Mouse (Mus musculus) lung, postnatal 0 days (tissue): Measurements from ENCODE around the gene Trp53bp2. TPM values are rescaled to one million over a fixed set of nuclear protein-coding genes. Genes with fewer than 3 reads are reported as not detected.
A peak's percentile ranks its signal among the peaks of the same experiment; 100 is the strongest.

Source experiments
- ATAC-seq: fragments of 200-750 bp; cut with Nextera tagmentation; 2 replicates; pipeline ENCODE4 v1.8.0; 2017; ENCODE audit warnings: moderate library complexity
- DNase-seq: peaks from one replicate; pipeline ENCODE4 v3.0.0-alpha.2; 2016; ENCODE audit warnings: low spot score
- H3K27ac ChIP-seq: fragments of 300-500 bp; sonication (generic); 2 replicates; pipeline ENCODE4 v1.5.1; 2014; ENCODE audit warnings: antibody characterized with exemption, mild to moderate bottlenecking, low read length, mixed read lengths
- H3K27me3 ChIP-seq: fragments of 300-500 bp; sonication (generic); replicated peaks from 2 replicates; pipeline ENCODE4 v1.6.1; 2014; ENCODE audit warnings: low read length, mixed read lengths; ENCODE audit not compliant: insufficient read depth
- H3K36me3 ChIP-seq: fragments of 300-500 bp; sonication (generic); 2 replicates; pipeline ENCODE4 v1.6.1; 2014; ENCODE audit warnings: low read length, mixed read lengths; ENCODE audit not compliant: insufficient read depth
- H3K4me1 ChIP-seq: fragments of 300-500 bp; sonication (generic); 2 replicates; pipeline ENCODE4 v1.6.1; 2014; ENCODE audit warnings: antibody characterized with exemption, low read depth, low read length, mixed read lengths; ENCODE audit not compliant: insufficient read depth
- H3K4me2 ChIP-seq: fragments of 300-500 bp; sonication (generic); replicated peaks from 2 replicates; pipeline ENCODE4 v1.6.1; 2014; ENCODE audit warnings: low read depth, mild to moderate bottlenecking, low read length, moderate library complexity, mixed read lengths
- H3K4me3 ChIP-seq: fragments of 300-500 bp; sonication (generic); 2 replicates; pipeline ENCODE4 v1.5.1; 2014; ENCODE audit warnings: low read depth, low read length
- H3K9ac ChIP-seq: fragments of 300-500 bp; sonication (generic); replicated peaks from 2 replicates; pipeline ENCODE4 v1.6.1; 2014; ENCODE audit warnings: low read depth, mild to moderate bottlenecking
- H3K9me3 ChIP-seq: fragments of 300-500 bp; sonication (generic); 2 replicates; pipeline ENCODE4 v1.6.1; 2016; ENCODE audit warnings: low read length, mixed read lengths
- CTCF ChIP-seq: IDR thresholded peaks from 2 replicates; pipeline ENCODE4 v1.5.1; 2016; ENCODE audit warnings: antibody characterized with exemption, mild to moderate bottlenecking
- EP300 ChIP-seq: IDR thresholded peaks from 2 replicates; pipeline ENCODE4 v1.6.1; 2016; ENCODE audit warnings: antibody characterized with exemption, mild to moderate bottlenecking, control low read depth
- WGBS: fragments of 180-500 bp; shearing (Covaris S2); extraction: QIAGEN DNeasy Blood & Tissue Kit; methylation state at CpG from one replicate; pipeline ENCODE4 v1.1.7; 2014; 5-methylcytosine and 5-hydroxymethylcytosine counted together
- polyA plus RNA-seq: library from polyadenylated mRNA; unstranded; fragments of >200 nt; fragmentation: Nextera tagmentation; extraction: Ambion mirVana; gene quantifications from 2 replicates; pipeline ENCODE4 v1.2.1, GENCODE M21; 2015

Trp53bp2 gene
- polyA plus RNA-seq, 1 experiment from 2014 or later = 27.0 TPM

DNA sequence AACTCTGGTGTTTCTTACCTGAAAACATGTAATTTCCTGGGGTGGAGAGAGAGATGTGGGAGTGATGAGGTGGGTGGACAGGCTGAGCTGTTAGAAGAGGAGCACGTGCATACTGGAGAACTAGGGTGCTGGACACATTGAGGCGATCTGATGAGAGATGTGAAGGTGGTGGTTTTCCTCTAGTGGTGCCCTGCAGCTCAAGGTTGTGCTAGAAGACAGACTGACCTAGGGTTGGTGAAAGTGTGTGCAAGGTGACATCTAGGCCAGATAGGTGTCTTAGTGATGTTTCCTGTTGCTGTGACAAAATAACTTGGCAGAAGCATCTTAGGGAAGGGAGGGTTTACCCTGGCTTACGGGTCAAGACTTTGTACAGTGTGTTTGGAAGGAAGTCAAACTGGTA lies 23.1 kb downstream of the Trp53bp2 start:
- Histone ChIP-seq H3K4me3 (no peak overlapping the region), H3K4me1 (no peaks in the 10 kb centered on the region), H3K9me3 (no peaks in the 10 kb centered on the region), H3K27ac (no peak overlapping the region), H3K4me2 (no peak overlapping the region), H3K36me3 (peaks cover 29% of the 10 kb centered on the region; the same call in 1 of the 2 replicates), H3K27me3 (no peaks in the 10 kb centered on the region), H3K9ac (no peak overlapping the region)
- ATAC-seq (no peak), DNase-seq (no peak)
- 86% methylated on average over 3 of the region's 3 CpGs for WGBS
- TF ChIP-seq EP300 (no peak), CTCF (no peak)

GRCm38 (mm10) chr1:182436746-182437145 lies 27.8 kb downstream of the Trp53bp2 start:
- Histone ChIP-seq H3K9ac (no peak overlapping the region), H3K27ac (no peak overlapping the region), H3K4me2 (no peak overlapping the region), H3K36me3 (peaks cover 30% of the 10 kb centered on the region; the same call in 1 of the 2 replicates), H3K4me1 (peaks cover 3% of the 10 kb centered on the region; the same call in 1 of the 2 replicates), H3K9me3 (no peaks in the 10 kb centered on the region), H3K27me3 (no peaks in the 10 kb centered on the region), H3K4me3 (no peak overlapping the region)
- TF ChIP-seq CTCF = no peak
- TF ChIP-seq EP300 = no peak
- DNase-seq (no peak), ATAC-seq (no peak)
- 68% methylated on average over 5 of the region's 5 CpGs for WGBS

DNA sequence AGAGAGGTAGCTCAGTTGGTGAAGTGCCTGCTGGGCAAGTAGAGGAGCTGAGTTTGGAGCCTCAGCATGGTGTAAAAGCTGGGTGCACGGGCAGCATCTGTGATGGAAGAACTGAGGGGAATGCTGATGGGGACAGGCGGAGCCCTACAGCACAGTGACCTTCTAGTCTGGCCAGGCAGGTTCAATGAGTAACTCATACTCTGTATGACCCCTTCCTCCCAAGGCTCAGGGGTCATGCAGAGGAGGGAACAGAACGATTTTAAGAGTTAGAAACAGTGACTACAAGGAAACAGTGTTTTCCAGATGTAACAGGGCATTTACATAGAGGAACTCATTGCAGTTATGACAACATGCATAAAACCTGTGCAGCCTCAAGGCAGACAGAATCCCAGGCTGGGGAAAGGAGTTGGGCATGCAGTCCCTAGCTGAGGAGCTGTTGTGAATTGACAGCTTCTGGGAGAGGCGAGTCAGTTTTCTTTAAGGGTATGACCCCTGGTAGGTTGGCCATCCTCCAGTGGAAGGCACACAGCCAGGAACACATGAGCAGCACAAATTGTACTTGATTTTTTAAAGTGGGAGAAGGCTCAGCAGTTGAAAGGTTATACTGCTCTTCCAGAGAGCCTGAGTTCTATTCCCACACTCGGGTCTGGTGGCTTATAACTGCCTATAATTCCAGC lies 30.7 kb downstream of the Trp53bp2 start:
- Histone ChIP-seq H3K9me3 (no peaks in the 10 kb centered on the region), H3K4me2 (no peak overlapping the region), H3K9ac (no peak overlapping the region), H3K27me3 (no peaks in the 10 kb centered on the region), H3K27ac (peak overlapping the region; percentile 27; the same call in 1 of the 2 replicates), H3K36me3 (peaks cover 27% of the 10 kb centered on the region), H3K4me1 (peaks cover 3% of the 10 kb centered on the region; the same call in 1 of the 2 replicates), H3K4me3 (no peak overlapping the region)
- peak; percentile 87 for ATAC-seq
- TF ChIP-seq CTCF (no peak), EP300 (peak; percentile 43; the same call in 1 of the 2 replicates)
- peak; percentile 74 for DNase-seq
- 54% methylated on average over 5 of the region's 5 CpGs for WGBS

- Histone ChIP-seq H3K9me3 (no peaks in the 10 kb centered on the region), H3K27me3 (no peaks in the 10 kb centered on the region), H3K4me2 (no peak overlapping the region), H3K4me1 (peaks cover 3% of the 10 kb centered on the region; the same call in 1 of the 2 replicates), H3K4me3 (no peak overlapping the region), H3K36me3 (peaks cover 26% of the 10 kb centered on the region), H3K27ac (no peak overlapping the region), H3K9ac (no peak overlapping the region)
- DNase-seq (peak; percentile 23), ATAC-seq (no peak)
- TF ChIP-seq EP300 = no peak
- TF ChIP-seq CTCF = no peak
- 82% methylated on average over 18 of the region's 18 CpGs for WGBS
Measured at GRCm38 (mm10) chr1:182441791-182442473, 33.0 kb downstream of the Trp53bp2 start.

DNA sequence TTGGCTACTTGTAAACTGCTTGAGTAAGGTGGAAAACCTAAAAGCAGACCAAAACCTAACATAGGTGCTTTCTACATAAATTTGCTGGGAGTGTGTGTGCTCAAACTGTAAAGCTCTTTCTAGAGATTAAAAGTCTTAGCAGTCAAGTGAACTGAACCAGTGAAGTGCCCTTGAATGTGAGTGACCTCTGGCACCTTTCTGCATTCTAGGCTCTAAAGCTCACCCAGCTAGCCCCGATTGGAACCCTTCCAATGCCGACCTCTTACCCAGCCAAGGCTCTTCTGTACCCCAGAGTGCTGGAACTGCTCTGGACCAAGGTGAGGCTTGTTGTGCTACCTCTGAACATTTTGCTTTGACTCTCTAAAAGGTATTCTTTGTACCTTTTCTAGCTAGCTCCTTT lies 35.1 kb downstream of the Trp53bp2 start:
- ATAC-seq = peak; percentile 45
- WGBS = 53% methylated on average over 2 of the region's 2 CpGs
- TF ChIP-seq CTCF (no peak), EP300 (no peak)
- Histone ChIP-seq H3K4me2 (no peak overlapping the region), H3K27ac (no peak overlapping the region), H3K4me1 (peaks cover 3% of the 10 kb centered on the region; the same call in 1 of the 2 replicates), H3K9ac (no peak overlapping the region), H3K36me3 (peaks cover 33% of the 10 kb centered on the region), H3K9me3 (no peaks in the 10 kb centered on the region), H3K4me3 (no peak overlapping the region), H3K27me3 (no peaks in the 10 kb centered on the region)
- peak; percentile 53 for DNase-seq

DNA sequence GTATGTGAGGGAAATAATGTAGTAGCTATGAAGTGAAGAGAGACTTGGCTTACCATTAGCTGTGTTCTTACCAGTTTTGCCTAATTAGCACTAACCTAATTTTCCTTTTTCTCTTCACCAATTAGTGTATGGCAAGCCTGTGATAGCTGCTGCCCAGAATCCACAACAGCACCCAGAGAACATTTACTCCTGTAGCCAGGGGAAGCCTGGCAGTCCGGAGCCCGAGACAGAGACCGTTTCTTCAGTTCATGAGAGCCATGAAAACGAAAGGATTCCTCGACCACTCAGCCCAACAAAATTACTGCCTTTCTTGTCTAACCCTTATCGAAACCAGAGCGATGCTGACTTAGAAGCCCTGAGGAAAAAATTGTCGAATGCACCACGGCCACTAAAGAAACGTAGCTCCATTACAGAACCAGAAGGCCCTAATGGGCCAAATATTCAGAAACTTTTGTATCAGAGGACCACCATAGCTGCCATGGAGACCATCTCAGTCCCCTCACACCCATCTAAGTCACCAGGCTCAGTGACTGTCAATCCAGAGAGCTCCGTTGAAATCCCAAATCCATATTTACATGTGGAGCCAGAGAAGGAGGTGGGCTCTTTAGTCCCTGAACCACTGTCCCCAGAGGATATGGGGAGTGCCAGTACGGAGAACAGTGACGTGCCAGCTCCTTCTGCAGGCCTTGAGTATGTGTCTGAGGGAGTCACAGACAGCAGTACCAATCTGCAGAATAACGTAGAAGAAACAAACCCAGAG lies 39.5 kb downstream of the Trp53bp2 start:
- 95% methylated on average over 14 of the region's 14 CpGs for WGBS
- H3K4me2 ChIP-seq = no peak overlapping the region
- no peak overlapping the region for H3K9ac ChIP-seq
- H3K9me3 ChIP-seq = no peaks in the 10 kb centered on the region
- H3K4me3 ChIP-seq = no peak overlapping the region
- H3K36me3 ChIP-seq = peaks cover 33% of the 10 kb centered on the region
- H3K27ac ChIP-seq = no peak overlapping the region
- H3K4me1 ChIP-seq = no peaks in the 10 kb centered on the region
- no peak for ATAC-seq
- no peak for TF ChIP-seq EP300
- TF ChIP-seq CTCF = no peak
- DNase-seq = no peak
- H3K27me3 ChIP-seq = no peaks in the 10 kb centered on the region
